26 mouse cellular contexts compared by ENCODE assay signal in the genomic region with DNA sequence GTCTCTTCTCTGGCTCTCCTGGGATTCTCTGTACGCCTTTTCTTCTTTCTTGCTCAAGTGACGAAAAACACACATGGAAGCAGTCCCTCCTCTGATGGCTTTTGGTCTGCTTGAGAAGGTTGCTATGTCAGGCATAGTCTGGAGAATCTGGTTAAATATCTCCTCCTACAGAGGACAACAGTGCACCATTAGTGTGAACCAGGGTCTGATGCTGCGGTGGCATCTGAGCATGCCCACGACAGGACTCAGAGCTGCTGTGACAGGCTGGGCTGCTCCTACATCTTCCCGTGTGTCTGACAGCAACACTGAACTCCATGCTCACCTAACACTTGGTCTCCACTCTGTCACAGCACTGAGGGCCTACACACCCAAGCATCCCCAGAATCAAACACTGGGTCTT.
"Had no signal": no experiment of that assay in that cellular context is flagged by ENCODE, and none has a peak within 500 bp of the region (broad histone marks: within the 10 kb centered on the region; RNA-seq: fewer than 3 reads in every experiment).

No protein-coding gene starts in this region.

- H3K27ac ChIP-seq: heart, adult 2 months; heart, embryonic 13.5 days; heart, embryonic 15.5 days; hindbrain, embryonic 13.5 days; hindbrain, embryonic 15.5 days; hindbrain, postnatal 0 days; kidney, embryonic 15.5 days; kidney, postnatal 0 days; left cerebral cortex, adult 2 months; limb, embryonic 10.5 days; limb, embryonic 12.5 days had no signal

- ATAC-seq: hindbrain, postnatal 0 days; intestine, embryonic 16.5 days had no signal

- DNase-seq: gastrocnemius, postnatal 10 days; gastrocnemius, postnatal 25 days; heart, adult 11 months; heart, adult 2 months; heart, postnatal 14 days; heart, postnatal 36 days; kidney, adult 11 months; kidney, adult 2 months; kidney, adult 9 months; kidney, postnatal 14 days; kidney, postnatal 36 days; layer of hippocampus, adult 9-11 months; liver had no signal

- H3K9ac ChIP-seq: heart, embryonic 13.5 days; heart, embryonic 15.5 days; hindbrain, embryonic 13.5 days; hindbrain, embryonic 15.5 days; kidney, embryonic 15.5 days; limb, embryonic 12.5 days had no signal

- H3K4me2 ChIP-seq: heart, embryonic 11.5 days; heart, embryonic 13.5 days; heart, embryonic 15.5 days; hindbrain, embryonic 13.5 days; hindbrain, embryonic 15.5 days; kidney, embryonic 15.5 days; limb, embryonic 12.5 days; liver, embryonic 11.5 days had no signal

- H3K27me3 ChIP-seq: heart, embryonic 13.5 days; heart, embryonic 15.5 days; hindbrain, embryonic 13.5 days; hindbrain, embryonic 15.5 days; kidney, embryonic 15.5 days; limb, embryonic 12.5 days had no signal

- H3K4me1 ChIP-seq: heart, embryonic 13.5 days; heart, embryonic 15.5 days; hindbrain, embryonic 13.5 days; hindbrain, embryonic 15.5 days; kidney, embryonic 15.5 days; limb, embryonic 10.5 days; limb, embryonic 12.5 days had no signal

- H3K9me3 ChIP-seq: heart, embryonic 13.5 days; heart, embryonic 15.5 days; hindbrain, embryonic 13.5 days; hindbrain, embryonic 15.5 days; kidney, embryonic 15.5 days; limb, embryonic 10.5 days; limb, embryonic 12.5 days had no signal

- H3K4me3 ChIP-seq: heart, adult 2 months; heart, embryonic 13.5 days; heart, embryonic 15.5 days; hindbrain, embryonic 13.5 days; hindbrain, embryonic 15.5 days; kidney, embryonic 15.5 days; left cerebral cortex, adult 2 months; limb, embryonic 10.5 days; limb, embryonic 12.5 days had no signal
